Mouse (Mus musculus) kidney, adult 2 months (tissue): Measurements from ENCODE around the gene 4930467E23Rik.
"Not testable (repeated sequence)": the region's sequence is repeated elsewhere in the genome, so short reads cannot be mapped to it uniquely, and the experiment has no call there.

ENCODE experiments used
- CTCF ChIP-seq: fragments of 200-500 bp; conservative IDR thresholded peaks from 2 replicates; pipeline ENCODE4 v1.5.1; 2011; ENCODE audit warnings: low read depth, mild to moderate bottlenecking, control low read depth, low read length, moderate library complexity, mixed read lengths; ENCODE audit not compliant: insufficient read depth, insufficient read length
- POLR2A ChIP-seq: fragments of 200-500 bp; IDR thresholded peaks from one replicate; pipeline ENCODE4 v1.6.1; 2011; ENCODE audit warnings: low read depth, low read length, control low read depth

- not testable (repeated sequence) for TF ChIP-seq CTCF, POLR2A
These were observed 27.1 kb upstream of the 4930467E23Rik start for GRCm38 (mm10) chr8:19702276-19702675.
